Comparison of ENCODE assay signal across 8 mouse cellular contexts in the genomic region with DNA sequence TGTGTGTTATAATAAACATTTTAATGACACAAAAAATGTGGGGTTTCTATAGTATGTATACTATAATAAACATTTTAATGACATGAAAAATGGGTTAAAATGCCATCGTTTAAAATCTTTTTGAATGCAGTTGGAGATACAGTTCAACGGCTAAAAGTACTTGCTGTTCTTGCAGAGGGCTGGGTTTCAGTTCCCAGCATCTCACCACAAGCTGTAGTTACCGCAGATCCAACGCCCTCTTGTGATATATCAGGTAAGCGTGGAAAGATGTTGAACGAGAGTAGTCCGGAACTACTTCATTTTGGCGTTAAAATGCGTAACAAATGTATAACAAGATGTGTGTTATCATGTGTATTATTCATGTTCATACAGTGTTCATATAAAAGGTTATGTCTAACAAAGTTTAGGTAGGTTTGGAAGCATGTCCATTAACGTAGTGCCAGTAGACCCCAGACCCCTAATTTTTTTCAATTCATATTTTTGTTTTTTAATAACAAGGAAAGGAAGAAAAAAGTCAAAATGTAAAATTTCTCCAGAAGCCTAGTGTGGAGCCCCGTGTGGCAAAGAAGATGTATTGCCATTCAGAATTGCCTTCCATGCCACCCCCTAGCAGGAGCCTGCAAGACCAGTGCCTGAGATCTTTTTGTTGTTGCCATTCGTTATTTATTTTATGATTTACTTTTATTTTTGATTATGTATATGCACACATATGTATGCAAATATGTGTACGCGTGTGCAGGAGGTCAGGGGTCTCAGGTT. TPM values are rescaled to one million over a fixed set of nuclear protein-coding genes. Genes with fewer than 3 reads are reported as not detected.
DNase-seq lines count a peak whose midpoint lies in the region; ATAC-seq and TF ChIP-seq lines count a peak whose summit lies in the region.

No protein-coding gene starts in this region.

- H3K27me3 ChIP-seq in heart, embryonic 12.5 days (replicated peaks) = peaks cover 3% of the 10 kb centered on the region; the same call in 1 of the 2 replicates
- H3K27me3 ChIP-seq in G1E (ENCODE audit: insufficient read depth, low read length) = no peaks in the 10 kb centered on the region
- no peaks in the 10 kb centered on the region for H3K27me3 ChIP-seq in forebrain, embryonic 15.5 days

- peaks cover 14% of the 10 kb centered on the region for H3K36me3 ChIP-seq in heart, embryonic 12.5 days
- H3K36me3 ChIP-seq in G1E (replicated peaks) (peaks cover 33% of the 10 kb centered on the region), macrophage (ENCODE audit: inconsistent target) (peaks cover 12% of the 10 kb centered on the region)
- peaks cover 13% of the 10 kb centered on the region for H3K36me3 ChIP-seq in forebrain, embryonic 15.5 days

- peak overlapping the region; percentile 76 for H3K4me2 ChIP-seq in heart, embryonic 12.5 days
- peak overlapping the region; percentile 57 for H3K4me2 ChIP-seq in forebrain, embryonic 15.5 days (replicated peaks)

- no peak overlapping the region for H3K9ac ChIP-seq in heart, embryonic 12.5 days
- H3K9ac ChIP-seq in forebrain, embryonic 15.5 days (replicated peaks) = no peak overlapping the region

- 36% methylated on average over 14 of the region's 14 CpGs for WGBS in heart, embryonic 12.5 days
- 40% methylated on average over 14 of the region's 14 CpGs for WGBS in forebrain, embryonic 15.5 days
- 38% methylated on average over 14 of the region's 14 CpGs for WGBS in macrophage (ENCODE audit: missing documents)

- H3K79me2 ChIP-seq in macrophage (ENCODE audit: inconsistent target) = peaks cover 14% of the 10 kb centered on the region; the same call in 1 of the 2 replicates

- peak overlapping the region; percentile 82 for H3K4me3 ChIP-seq in heart, embryonic 12.5 days
- H3K4me3 ChIP-seq in G1E (ENCODE audit: low read depth, low read length) = peak overlapping the region; percentile 81; the same call in 1 of the 2 replicates
- peak overlapping the region; percentile 60 for H3K4me3 ChIP-seq in forebrain, embryonic 15.5 days
- peak overlapping the region; percentile 11; the same call in 1 of the 2 replicates for H3K4me3 ChIP-seq in macrophage (ENCODE audit: inconsistent target)

- TF ChIP-seq CTCF in G1E (IDR thresholded peaks at IDR 0.05; ENCODE audit: low read depth, low read length) = no peak

- DNase-seq in heart, adult 8-10 months (ENCODE audit: low spot score) = no peak
- no peak for DNase-seq in G1E (ENCODE audit: low spot score)
- no peak for DNase-seq in adrenal gland, adult 8-10 months
- no peak for DNase-seq in layer of hippocampus, postnatal 25 days (ENCODE audit: extremely low spot score in 1 of 2, low spot score in 1 of 2)

- no peak for ATAC-seq in heart, embryonic 12.5 days (ENCODE audit: insufficient number of reproducible peaks, low FRiP score)
- no peak for ATAC-seq in G1E (ENCODE audit: extremely low read depth, insufficient number of reproducible peaks, low FRiP score, poor library complexity, severe bottlenecking)
- ATAC-seq in forebrain, embryonic 15.5 days (replicated peaks) = peak; percentile 0; the same call in 1 of the 2 replicates
- ATAC-seq in frontal cortex, adult (ENCODE audit: low TSS enrichment) = no peak

- H3K9me3 ChIP-seq in heart, embryonic 12.5 days (replicated peaks) = no peaks in the 10 kb centered on the region
- H3K9me3 ChIP-seq in G1E (replicated peaks) = no peaks in the 10 kb centered on the region
- H3K9me3 ChIP-seq in forebrain, embryonic 15.5 days = no peaks in the 10 kb centered on the region

- H3K27ac ChIP-seq in heart, embryonic 12.5 days (ENCODE audit: poor library complexity, severe bottlenecking) = no peak overlapping the region
- no peak overlapping the region for H3K27ac ChIP-seq in forebrain, embryonic 15.5 days (replicated peaks)
- no peak overlapping the region for H3K27ac ChIP-seq in macrophage

- H3K4me1 ChIP-seq in heart, embryonic 12.5 days (replicated peaks) = peaks cover 9% of the 10 kb centered on the region
- peaks cover 38% of the 10 kb centered on the region for H3K4me1 ChIP-seq in G1E (ENCODE audit: insufficient read depth, low read depth, low read length)
- peaks cover 11% of the 10 kb centered on the region for H3K4me1 ChIP-seq in forebrain, embryonic 15.5 days

RNA-seq across cellular contexts. Expression of a gene that starts 0.7 kb away (rescaled TPM):
- 12.8 and 15.3 TPM in 2 replicates for polyA plus RNA-seq in heart, embryonic 12.5 days (2016; fragmentation: Nextera tagmentation; extraction: Ambion mirVana)
- total RNA-seq in heart, adult 8-10 months (2022) = 10 to 100 TPM in 2 of 4 experiments, 1 to 10 TPM in 2; 9.4 to 10.9 (median 10.0) TPM
- total RNA-seq in G1E (2014; fragmentation: Nextera tagmentation) (34.2 and 36.3 TPM in 2 replicates), G1E (2017) (14.8 and 16.9 TPM in 2 replicates)
- polyA plus RNA-seq in G1E (2012) (13.2 and 16.2 TPM in 2 replicates), macrophage (2018) (13.9 to 16.3 TPM (median 14.0 TPM) in 3 replicates)
- polyA plus RNA-seq in forebrain, embryonic 15.5 days (2015; fragmentation: Nextera tagmentation; extraction: Ambion mirVana) = 23.9 and 25.9 TPM in 2 replicates
- 10 to 100 TPM; 25.2 to 90.8 (median 56.4) TPM for total RNA-seq in macrophage (2018; cell fraction: chromatin; rRNA removed)
- total RNA-seq in macrophage (2018; cell fraction: cytosol; rRNA removed) = 10 to 100 TPM in 20 of 26 experiments, 1 to 10 TPM in 6; 6.9 to 20.3 (median 13.7) TPM
- total RNA-seq in macrophage (2018; cell fraction: nucleus; rRNA removed) = 10 to 100 TPM; 16.4 to 72.1 (median 37.8) TPM
- total RNA-seq in adrenal gland, adult 8-10 months (2022) = 10 to 100 TPM; 25.6 to 34.6 (median 28.7) TPM
- 10 to 100 TPM; 29.6 to 31.8 TPM for total RNA-seq in layer of hippocampus, postnatal 25 days (2021)

RNA-seq across cellular contexts. Expression of a gene that starts 38.4 kb away (rescaled TPM):
- 3.9 and 4.9 TPM in 2 replicates for polyA plus RNA-seq in heart, embryonic 12.5 days (2016; fragmentation: Nextera tagmentation; extraction: Ambion mirVana)
- total RNA-seq in heart, adult 8-10 months (2022) = 10 to 100 TPM; 11.6 to 16.1 (median 15.0) TPM
- total RNA-seq in G1E (2014; fragmentation: Nextera tagmentation) (27.4 and 28.0 TPM in 2 replicates), G1E (2017) (22.1 and 25.4 TPM in 2 replicates)
- polyA plus RNA-seq in G1E (2012) (69.6 and 86.8 TPM in 2 replicates), macrophage (2018) (6.4 to 12.6 TPM (median 11.2 TPM) in 3 replicates)
- 10.5 and 11.7 TPM in 2 replicates for polyA plus RNA-seq in forebrain, embryonic 15.5 days (2015; fragmentation: Nextera tagmentation; extraction: Ambion mirVana)
- 10 to 100 TPM in 25 of 26 experiments, 1 to 10 TPM in 1; 5.2 to 61.5 (median 32.2) TPM for total RNA-seq in macrophage (2018; cell fraction: chromatin; rRNA removed)
- 10 to 100 TPM in 7 of 26 experiments, 1 to 10 TPM in 19; 3.5 to 12.3 (median 9.2) TPM for total RNA-seq in macrophage (2018; cell fraction: cytosol; rRNA removed)
- total RNA-seq in macrophage (2018; cell fraction: nucleus; rRNA removed) = 10 to 100 TPM in 21 of 26 experiments, 1 to 10 TPM in 5; 8.0 to 33.9 (median 15.1) TPM
- 10 to 100 TPM; 23.9 to 31.1 (median 27.5) TPM for total RNA-seq in adrenal gland, adult 8-10 months (2022)
- 10 to 100 TPM; 33.8 to 33.9 TPM for total RNA-seq in layer of hippocampus, postnatal 25 days (2021)

Comparison
In these comparisons a context has a peak if more than half of its experiments do, and no peak if none do; other contexts are left out.
1. H3K4me3 ChIP-seq: peak in every context shown above with its lines; median percentile 82 in heart, embryonic 12.5 days; 81 in G1E; 60 in forebrain, embryonic 15.5 days; 11 in macrophage.